Mouse (Mus musculus): Measurements from ENCODE around the gene Aplf. TPM values are rescaled to one million over a fixed set of nuclear protein-coding genes. Genes with fewer than 3 reads are reported as not detected.
A peak's percentile ranks its signal among the peaks of the same experiment; 100 is the strongest.

Gene Aplf
- polyA plus RNA-seq (2014; fragmentation: Nextera tagmentation; extraction: Ambion mirVana) = 13.6 and 15.1 TPM in 2 replicates

DNA sequence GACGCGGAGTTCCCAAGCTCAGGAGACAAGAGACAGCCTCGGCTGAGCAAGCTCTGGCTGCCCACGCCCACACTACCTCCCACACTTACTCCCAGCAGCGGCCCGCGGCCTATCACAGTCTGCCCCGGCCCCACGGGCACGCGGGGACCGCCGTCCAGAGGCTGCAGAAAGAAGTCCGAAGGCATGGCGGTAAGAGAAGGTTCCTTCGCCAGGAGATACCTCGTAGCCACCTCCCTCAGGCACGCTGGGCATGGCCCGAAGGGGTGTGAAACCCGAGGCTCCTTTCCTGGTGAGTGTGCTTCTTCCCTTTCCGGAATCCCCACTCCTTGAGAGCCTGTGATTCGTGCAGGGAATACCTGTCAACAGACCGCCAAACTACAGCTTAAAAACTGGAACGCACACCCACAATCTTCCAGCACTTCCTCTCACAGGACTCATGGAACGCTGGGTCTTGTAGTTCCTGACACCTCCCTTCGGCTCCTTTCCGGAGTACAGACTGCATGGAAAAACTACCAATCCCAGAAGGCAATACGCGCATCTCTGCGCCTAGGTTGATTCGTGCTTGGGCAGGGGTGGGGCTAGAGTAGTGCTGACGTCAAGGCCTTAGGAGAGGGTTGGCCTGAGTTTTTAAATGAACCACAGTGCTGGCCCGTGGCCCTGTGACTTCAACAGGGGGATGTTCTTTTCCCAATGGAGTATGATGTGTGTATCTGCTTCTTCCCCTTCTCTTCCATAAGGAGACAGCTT is at the start of gene Aplf:
Aplf (minus strand) TSS at position 423 of the 747 bp plus-strand sequence.
- Histone ChIP-seq H3K4me1 (replicated peaks; ENCODE audit: control insufficient read depth, insufficient read depth, low read length) (0 out of 2 replicates have a peak, but pooled peaks cover 2% of the 10 kb centered on the region), H3K9ac (ENCODE audit: low read length) (peak within 1 kb of the TSS; percentile 64), H3K27me3 (ENCODE audit: control insufficient read depth, insufficient read depth, low read length) (no peaks in the 10 kb centered on the region), H3K4me2 (ENCODE audit: low read depth, low read length, severe bottlenecking) (peak within 1 kb of the TSS; percentile 90), H3K9me3 (ENCODE audit: control insufficient read depth, low read length) (no peaks in the 10 kb centered on the region), H3K27ac (ENCODE audit: low read depth, low read length) (no peak within 1 kb of the TSS), H3K4me3 (ENCODE audit: low read depth, low read length) (peak within 1 kb of the TSS; percentile 80), H3K36me3 (ENCODE audit: control insufficient read depth, insufficient read depth, low read length) (no peaks in the 10 kb centered on the region)
- under 1% methylated on average over 33 of the region's 33 CpGs for WGBS
- ATAC-seq (replicated peaks; ENCODE audit: low FRiP score) = peak; percentile 99
- DNase-seq (ENCODE audit: low spot score) = peak; percentile 93

- no peak overlapping the region for H3K4me2 ChIP-seq (ENCODE audit: low read depth, low read length, severe bottlenecking)
- DNase-seq (ENCODE audit: low spot score) (no peak), ATAC-seq (replicated peaks; ENCODE audit: low FRiP score) (no peak)
- no peak overlapping the region for H3K27ac ChIP-seq (ENCODE audit: low read depth, low read length)
- 93% methylated on average over 4 of the region's 4 CpGs for WGBS
- no peaks in the 10 kb centered on the region for H3K36me3 ChIP-seq (ENCODE audit: control insufficient read depth, insufficient read depth, low read length)
- no peak overlapping the region for H3K9ac ChIP-seq (ENCODE audit: low read length)
- H3K4me3 ChIP-seq (ENCODE audit: low read depth, low read length) = no peak overlapping the region
- no peaks in the 10 kb centered on the region for H3K27me3 ChIP-seq (ENCODE audit: control insufficient read depth, insufficient read depth, low read length)
- H3K4me1 ChIP-seq (replicated peaks; ENCODE audit: control insufficient read depth, insufficient read depth, low read length) = no peaks in the 10 kb centered on the region
- H3K9me3 ChIP-seq (ENCODE audit: control insufficient read depth, low read length) = no peaks in the 10 kb centered on the region
These were observed 42.1 kb upstream of the Aplf start for GRCm38 (mm10) chr6:87714091-87714490.

DNA sequence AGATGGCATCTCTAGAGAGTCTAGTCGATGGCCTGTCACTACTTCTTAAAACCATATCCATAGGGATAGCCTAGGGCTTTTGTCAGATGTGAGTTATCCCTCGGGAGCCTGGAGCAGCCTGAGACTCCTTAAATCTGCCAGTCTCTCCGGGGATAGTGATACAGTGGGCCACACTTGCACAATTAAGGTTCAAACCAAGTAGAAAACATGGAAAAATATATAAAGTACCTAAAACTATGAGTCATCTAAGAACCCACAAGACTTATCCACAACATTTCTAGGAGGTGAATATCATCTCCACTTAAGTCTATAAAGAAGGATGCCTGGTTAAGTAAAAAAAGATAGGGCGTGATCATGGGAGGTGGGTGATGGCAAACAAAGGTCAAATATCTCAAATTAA is 40.3 kb upstream of the Aplf start:
- no peak for ATAC-seq (replicated peaks; ENCODE audit: low FRiP score)
- no peaks in the 10 kb centered on the region for H3K9me3 ChIP-seq (ENCODE audit: control insufficient read depth, low read length)
- 86% methylated on average over 4 of the region's 4 CpGs for WGBS

DNA sequence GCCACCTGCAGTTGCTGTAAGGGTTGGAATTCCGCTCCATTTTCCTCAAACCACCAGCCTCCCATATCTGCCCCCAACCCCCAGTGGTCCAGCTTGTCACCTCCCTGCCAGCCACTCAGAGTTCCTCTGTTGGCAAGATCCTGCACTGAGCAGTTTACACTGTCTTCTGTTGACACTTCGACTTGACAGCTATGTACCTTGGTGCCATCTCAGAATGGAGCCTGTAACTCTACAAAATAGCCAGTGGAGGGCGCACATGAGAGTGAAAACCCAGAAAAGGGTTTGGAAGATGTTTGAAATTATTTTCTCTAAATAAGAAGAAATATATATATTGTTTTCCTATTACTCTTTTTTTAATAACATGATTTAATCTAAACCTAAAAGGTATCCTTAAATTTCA is 34.3 kb upstream of the Aplf start:
- DNase-seq (ENCODE audit: low spot score) = peak; percentile 40
- 44% methylated on average over 3 of the region's 3 CpGs for WGBS
- Histone ChIP-seq H3K4me1 (replicated peaks; ENCODE audit: control insufficient read depth, insufficient read depth, low read length) (no peaks in the 10 kb centered on the region), H3K4me3 (ENCODE audit: low read depth, low read length) (no peak overlapping the region), H3K27ac (ENCODE audit: low read depth, low read length) (no peak overlapping the region), H3K27me3 (ENCODE audit: control insufficient read depth, insufficient read depth, low read length) (no peaks in the 10 kb centered on the region), H3K9me3 (ENCODE audit: control insufficient read depth, low read length) (no peaks in the 10 kb centered on the region), H3K9ac (ENCODE audit: low read length) (no peak overlapping the region), H3K36me3 (ENCODE audit: control insufficient read depth, insufficient read depth, low read length) (no peaks in the 10 kb centered on the region), H3K4me2 (ENCODE audit: low read depth, low read length, severe bottlenecking) (no peak overlapping the region)
- ATAC-seq (replicated peaks; ENCODE audit: low FRiP score) = no peak

More for the DNA sequence above, 40.3 kb upstream of the Aplf start:
- H3K27me3 ChIP-seq (ENCODE audit: control insufficient read depth, insufficient read depth, low read length) = no peaks in the 10 kb centered on the region
- no peak overlapping the region for H3K27ac ChIP-seq (ENCODE audit: low read depth, low read length)
- H3K4me3 ChIP-seq (ENCODE audit: low read depth, low read length) = no peak overlapping the region
- no peak overlapping the region for H3K4me2 ChIP-seq (ENCODE audit: low read depth, low read length, severe bottlenecking)
- no peaks in the 10 kb centered on the region for H3K4me1 ChIP-seq (replicated peaks; ENCODE audit: control insufficient read depth, insufficient read depth, low read length)
- H3K9ac ChIP-seq (ENCODE audit: low read length) = no peak overlapping the region
- no peaks in the 10 kb centered on the region for H3K36me3 ChIP-seq (ENCODE audit: control insufficient read depth, insufficient read depth, low read length)
- DNase-seq (ENCODE audit: low spot score) = no peak

DNA sequence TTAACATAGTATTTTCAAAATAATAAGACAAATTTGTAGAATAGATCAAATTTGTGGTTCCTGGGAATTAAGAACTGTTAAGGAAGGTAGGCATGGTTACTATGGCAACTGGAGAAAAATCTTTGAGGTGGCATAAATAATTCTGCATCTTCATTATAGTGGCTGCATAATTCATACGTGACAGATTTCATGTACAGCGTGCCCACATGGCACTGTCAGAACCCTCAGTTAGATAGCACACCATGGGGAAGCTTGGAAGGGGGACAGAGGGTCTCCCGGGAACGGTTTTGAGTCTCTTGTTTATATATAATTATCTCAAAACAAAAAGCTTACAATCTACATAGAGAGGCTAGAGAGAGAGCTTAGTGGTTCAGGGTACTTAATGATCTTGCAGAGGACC is 24.6 kb upstream of the Aplf start:
- DNase-seq (ENCODE audit: low spot score) = no peak
- Histone ChIP-seq H3K9me3 (ENCODE audit: control insufficient read depth, low read length) (peaks cover 3% of the 10 kb centered on the region; the same call in 1 of the 2 replicates), H3K4me1 (replicated peaks; ENCODE audit: control insufficient read depth, insufficient read depth, low read length) (no peaks in the 10 kb centered on the region), H3K4me2 (ENCODE audit: low read depth, low read length, severe bottlenecking) (no peak overlapping the region), H3K36me3 (ENCODE audit: control insufficient read depth, insufficient read depth, low read length) (no peaks in the 10 kb centered on the region), H3K27me3 (ENCODE audit: control insufficient read depth, insufficient read depth, low read length) (no peaks in the 10 kb centered on the region), H3K27ac (ENCODE audit: low read depth, low read length) (no peak overlapping the region), H3K4me3 (ENCODE audit: low read depth, low read length) (no peak overlapping the region), H3K9ac (ENCODE audit: low read length) (no peak overlapping the region)
- WGBS = 92% methylated on average over 4 of the region's 4 CpGs
- no peak for ATAC-seq (replicated peaks; ENCODE audit: low FRiP score)

DNA sequence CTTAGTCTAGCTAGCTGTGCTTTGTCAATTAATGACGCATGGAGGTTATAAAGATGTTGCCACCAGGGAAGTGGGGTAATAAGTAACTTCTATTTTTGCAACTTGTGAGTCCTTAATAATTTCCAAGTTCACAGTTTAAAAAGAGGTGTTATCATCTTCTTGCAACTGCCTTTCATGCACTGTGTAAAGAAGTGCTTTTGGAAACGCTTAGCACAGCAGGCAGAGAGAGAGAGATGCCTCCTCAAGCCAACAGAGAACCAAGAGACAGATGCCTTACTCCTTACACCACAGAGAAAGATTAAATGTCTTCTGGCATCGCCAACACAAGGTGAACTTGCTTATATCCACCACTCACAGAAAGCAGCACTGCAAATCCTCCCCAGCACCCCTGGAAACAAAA is 24.0 kb upstream of the Aplf start:
- DNase-seq (ENCODE audit: low spot score) (no peak), ATAC-seq (replicated peaks; ENCODE audit: low FRiP score) (no peak)
- no peak overlapping the region for H3K9ac ChIP-seq (ENCODE audit: low read length)
- WGBS = 83% methylated on average over 3 of the region's 3 CpGs
- H3K27ac ChIP-seq (ENCODE audit: low read depth, low read length) = no peak overlapping the region
- no peaks in the 10 kb centered on the region for H3K27me3 ChIP-seq (ENCODE audit: control insufficient read depth, insufficient read depth, low read length)
- no peaks in the 10 kb centered on the region for H3K4me1 ChIP-seq (replicated peaks; ENCODE audit: control insufficient read depth, insufficient read depth, low read length)
- no peak overlapping the region for H3K4me3 ChIP-seq (ENCODE audit: low read depth, low read length)
- peaks cover 3% of the 10 kb centered on the region; the same call in 1 of the 2 replicates for H3K9me3 ChIP-seq (ENCODE audit: control insufficient read depth, low read length)
- H3K36me3 ChIP-seq (ENCODE audit: control insufficient read depth, insufficient read depth, low read length) = no peaks in the 10 kb centered on the region
- no peak overlapping the region for H3K4me2 ChIP-seq (ENCODE audit: low read depth, low read length, severe bottlenecking)

GRCm38 (mm10) chr6:87680418-87680817 is 8.4 kb upstream of the Aplf start:
- Histone ChIP-seq H3K4me1 (replicated peaks; ENCODE audit: control insufficient read depth, insufficient read depth, low read length) (no peaks in the 10 kb centered on the region), H3K9me3 (ENCODE audit: control insufficient read depth, low read length) (no peaks in the 10 kb centered on the region; the same call in 1 of the 2 replicates), H3K27ac (ENCODE audit: low read depth, low read length) (no peak overlapping the region), H3K4me2 (ENCODE audit: low read depth, low read length, severe bottlenecking) (no peak overlapping the region), H3K9ac (ENCODE audit: low read length) (no peak overlapping the region), H3K36me3 (ENCODE audit: control insufficient read depth, insufficient read depth, low read length) (no peaks in the 10 kb centered on the region), H3K4me3 (ENCODE audit: low read depth, low read length) (no peak overlapping the region), H3K27me3 (ENCODE audit: control insufficient read depth, insufficient read depth, low read length) (no peaks in the 10 kb centered on the region)
- ATAC-seq (replicated peaks; ENCODE audit: low FRiP score) = no peak
- 59% methylated on average over 3 of the region's 3 CpGs for WGBS
- DNase-seq (ENCODE audit: low spot score) = no peak

DNA sequence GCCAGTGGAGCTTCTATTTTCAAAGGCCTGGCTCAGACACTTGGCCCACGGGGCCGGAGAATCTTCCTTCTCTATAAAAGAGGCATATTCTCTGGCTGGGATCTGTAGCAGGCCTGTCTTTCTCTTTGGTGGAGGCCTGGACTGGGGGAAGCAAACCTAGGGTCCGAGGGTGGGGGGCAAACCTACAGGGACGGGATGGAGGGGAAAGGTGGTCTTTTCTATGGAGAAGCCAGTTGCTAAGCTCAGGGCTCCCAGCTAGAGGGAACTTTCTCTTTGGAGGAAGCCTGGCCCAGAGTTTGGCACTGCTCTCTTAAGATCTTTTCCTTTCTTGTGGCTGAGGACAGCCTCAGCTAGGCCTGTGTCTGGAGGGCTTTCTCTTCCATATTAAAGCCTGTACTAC is 668 bp upstream of the Aplf start:
- Histone ChIP-seq H3K27me3 (ENCODE audit: control insufficient read depth, insufficient read depth, low read length) (no peaks in the 10 kb centered on the region), H3K9me3 (ENCODE audit: control insufficient read depth, low read length) (no peaks in the 10 kb centered on the region), H3K4me3 (ENCODE audit: low read depth, low read length) (0 out of 2 replicates have a peak overlapping the region, but pooled peaks have one; percentile 80), H3K4me2 (ENCODE audit: low read depth, low read length, severe bottlenecking) (peak overlapping the region; percentile 90), H3K4me1 (replicated peaks; ENCODE audit: control insufficient read depth, insufficient read depth, low read length) (0 out of 2 replicates have a peak, but pooled peaks cover 2% of the 10 kb centered on the region), H3K36me3 (ENCODE audit: control insufficient read depth, insufficient read depth, low read length) (no peaks in the 10 kb centered on the region), H3K27ac (ENCODE audit: low read depth, low read length) (no peak overlapping the region), H3K9ac (ENCODE audit: low read length) (peak overlapping the region; percentile 45)
- DNase-seq (ENCODE audit: low spot score) (no peak), ATAC-seq (replicated peaks; ENCODE audit: low FRiP score) (0 out of 2 replicates have a peak, but pooled peaks have one; percentile 4)
- WGBS = 60% methylated on average over 4 of the region's 4 CpGs

DNA sequence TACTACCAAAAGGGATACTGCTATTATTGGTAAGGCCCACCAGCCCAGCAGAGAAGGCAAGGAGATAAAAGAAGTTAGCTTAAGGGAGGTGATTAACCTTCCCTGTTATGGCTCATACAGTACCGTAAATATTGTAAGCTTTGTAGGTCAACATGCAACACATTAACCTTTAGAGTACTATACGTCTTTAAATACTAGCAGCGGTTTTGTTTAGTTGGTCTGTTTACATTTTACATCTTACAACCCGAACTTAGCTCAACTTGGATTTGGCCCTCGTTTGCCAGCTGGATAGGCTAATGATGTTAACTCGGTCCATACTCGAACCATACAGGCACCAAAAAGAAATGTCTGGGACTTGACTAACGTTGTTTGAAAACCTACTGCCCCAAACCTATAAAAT is 640 bp downstream of the Aplf start:
- Histone ChIP-seq H3K27me3 (ENCODE audit: control insufficient read depth, insufficient read depth, low read length) (no peaks in the 10 kb centered on the region), H3K4me3 (ENCODE audit: low read depth, low read length) (peak overlapping the region; percentile 80), H3K36me3 (ENCODE audit: control insufficient read depth, insufficient read depth, low read length) (no peaks in the 10 kb centered on the region), H3K9ac (ENCODE audit: low read length) (peak overlapping the region; percentile 64), H3K4me1 (replicated peaks; ENCODE audit: control insufficient read depth, insufficient read depth, low read length) (0 out of 2 replicates have a peak, but pooled peaks cover 2% of the 10 kb centered on the region), H3K27ac (ENCODE audit: low read depth, low read length) (no peak overlapping the region), H3K4me2 (ENCODE audit: low read depth, low read length, severe bottlenecking) (peak overlapping the region; percentile 90), H3K9me3 (ENCODE audit: control insufficient read depth, low read length) (no peaks in the 10 kb centered on the region)
- 18% methylated on average over 8 of the region's 8 CpGs for WGBS
- DNase-seq (ENCODE audit: low spot score) (no peak), ATAC-seq (replicated peaks; ENCODE audit: low FRiP score) (no peak)
